Mouse (Mus musculus): Measurements from ENCODE around the gene Tas2r135. TPM values are rescaled to one million over a fixed set of nuclear protein-coding genes. Genes with fewer than 3 reads are reported as not detected.

The Tas2r135 gene
- polyA plus RNA-seq, 1 experiment from 2014 or later: not detected

- no peaks in the 10 kb centered on the region for H3K4me1 ChIP-seq (ENCODE audit: control insufficient read depth, insufficient read depth, low read length)
- no peak overlapping the region for H3K27ac ChIP-seq (ENCODE audit: low read depth, low read length)
- no peaks in the 10 kb centered on the region for H3K36me3 ChIP-seq (ENCODE audit: control insufficient read depth, insufficient read depth, low read length)
- no peak overlapping the region for H3K4me3 ChIP-seq (ENCODE audit: low read length)
- H3K9me3 ChIP-seq (ENCODE audit: control insufficient read depth, low read length): no peaks in the 10 kb centered on the region
- WGBS: 65% methylated on average over 3 of the region's 3 CpGs
- H3K4me2 ChIP-seq (replicated peaks; ENCODE audit: low read depth, low read length): no peak overlapping the region
- no peak overlapping the region for H3K9ac ChIP-seq (ENCODE audit: low read depth, low read length)
- no peaks in the 10 kb centered on the region for H3K27me3 ChIP-seq (ENCODE audit: control insufficient read depth, insufficient read depth, low read length)
- no peak for ATAC-seq (ENCODE audit: low FRiP score, low TSS enrichment)
Observed at GRCm38 (mm10) chr6:42398285-42398684, 6.9 kb upstream of the Tas2r135 start.

- Histone ChIP-seq H3K4me3 (ENCODE audit: low read length) (no peak overlapping the region), H3K27me3 (ENCODE audit: control insufficient read depth, insufficient read depth, low read length) (no peaks in the 10 kb centered on the region), H3K9ac (ENCODE audit: low read depth, low read length) (no peak overlapping the region), H3K4me2 (replicated peaks; ENCODE audit: low read depth, low read length) (no peak overlapping the region), H3K36me3 (ENCODE audit: control insufficient read depth, insufficient read depth, low read length) (no peaks in the 10 kb centered on the region), H3K27ac (ENCODE audit: low read depth, low read length) (no peak overlapping the region), H3K9me3 (ENCODE audit: control insufficient read depth, low read length) (no peaks in the 10 kb centered on the region), H3K4me1 (ENCODE audit: control insufficient read depth, insufficient read depth, low read length) (no peaks in the 10 kb centered on the region)
- no peak for ATAC-seq (ENCODE audit: low FRiP score, low TSS enrichment)
- 96% methylated on average over 1 of the region's 1 CpGs for WGBS
Observed at GRCm38 (mm10) chr6:42398998-42399397, 6.2 kb upstream of the Tas2r135 start.

- no peak for ATAC-seq (ENCODE audit: low FRiP score, low TSS enrichment)
- Histone ChIP-seq H3K27me3 (ENCODE audit: control insufficient read depth, insufficient read depth, low read length) (no peaks in the 10 kb centered on the region), H3K9ac (ENCODE audit: low read depth, low read length) (no peak within 1 kb of the TSS), H3K4me2 (replicated peaks; ENCODE audit: low read depth, low read length) (no peak within 1 kb of the TSS), H3K4me3 (ENCODE audit: low read length) (no peak within 1 kb of the TSS), H3K36me3 (ENCODE audit: control insufficient read depth, insufficient read depth, low read length) (no peaks in the 10 kb centered on the region), H3K9me3 (ENCODE audit: control insufficient read depth, low read length) (no peaks in the 10 kb centered on the region), H3K27ac (ENCODE audit: low read depth, low read length) (no peak within 1 kb of the TSS), H3K4me1 (ENCODE audit: control insufficient read depth, insufficient read depth, low read length) (no peaks in the 10 kb centered on the region)
- WGBS: 92% methylated on average over 1 of the region's 1 CpGs
Observed at GRCm38 (mm10) chr6:42399938-42400337, 5.3 kb upstream of the Tas2r135 start, which contains the start of gene Tas2r143. TSS of gene Tas2r143 (plus strand) at chr6:42400238.

DNA sequence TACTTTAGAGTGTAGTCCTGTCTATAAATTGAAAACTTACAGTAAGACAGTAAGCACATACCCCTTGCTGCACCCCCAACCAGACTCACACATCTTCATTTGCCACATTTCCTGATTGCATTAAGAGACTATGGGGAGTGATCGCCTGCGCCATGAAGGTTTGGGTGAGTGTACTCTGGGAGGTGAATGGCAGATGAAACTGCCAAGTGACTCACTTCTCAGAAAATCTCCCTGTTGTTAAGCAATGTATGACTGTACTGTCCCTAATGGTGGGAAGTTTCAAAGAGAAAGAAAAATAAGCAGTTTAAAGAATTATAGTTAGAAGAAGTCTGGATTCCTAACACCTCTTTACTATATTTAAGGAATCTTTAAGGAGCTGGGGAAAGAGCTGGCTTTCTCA, 14.2 kb downstream of the Tas2r135 start:
- no peak overlapping the region for H3K4me2 ChIP-seq (replicated peaks; ENCODE audit: low read depth, low read length)
- 92% methylated on average over 2 of the region's 2 CpGs for WGBS
- H3K4me3 ChIP-seq (ENCODE audit: low read length): no peak overlapping the region
- no peaks in the 10 kb centered on the region for H3K9me3 ChIP-seq (ENCODE audit: control insufficient read depth, low read length)
- H3K36me3 ChIP-seq (ENCODE audit: control insufficient read depth, insufficient read depth, low read length): no peaks in the 10 kb centered on the region
- H3K27ac ChIP-seq (ENCODE audit: low read depth, low read length): no peak overlapping the region
- no peaks in the 10 kb centered on the region for H3K4me1 ChIP-seq (ENCODE audit: control insufficient read depth, insufficient read depth, low read length)
- no peak overlapping the region for H3K9ac ChIP-seq (ENCODE audit: low read depth, low read length)
- no peak for ATAC-seq (ENCODE audit: low FRiP score, low TSS enrichment)
- no peaks in the 10 kb centered on the region for H3K27me3 ChIP-seq (ENCODE audit: control insufficient read depth, insufficient read depth, low read length)

DNA sequence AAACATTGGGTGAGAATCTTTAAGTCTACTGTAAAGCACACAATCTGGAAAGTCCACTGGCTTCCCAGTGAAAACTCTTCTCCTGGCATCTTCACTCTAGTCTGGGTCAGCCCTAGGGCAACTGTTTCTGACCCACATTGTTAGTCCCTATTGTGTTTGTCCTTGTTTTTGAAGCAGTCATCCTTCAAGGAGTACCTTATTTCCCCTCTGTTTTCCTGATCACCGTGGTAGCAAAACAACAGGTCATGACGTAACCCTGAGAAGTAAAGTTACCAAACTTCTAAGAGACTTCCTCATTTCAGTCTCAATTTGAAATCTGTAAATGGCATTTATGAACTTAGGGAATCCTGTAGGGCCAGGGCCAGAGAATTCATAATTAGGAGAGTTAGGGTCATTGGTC, 16.2 kb downstream of the Tas2r135 start:
- H3K9ac ChIP-seq (ENCODE audit: low read depth, low read length): no peak overlapping the region
- no peaks in the 10 kb centered on the region for H3K9me3 ChIP-seq (ENCODE audit: control insufficient read depth, low read length)
- no peak for ATAC-seq (ENCODE audit: low FRiP score, low TSS enrichment)
- no peak overlapping the region for H3K27ac ChIP-seq (ENCODE audit: low read depth, low read length)
- no peaks in the 10 kb centered on the region for H3K4me1 ChIP-seq (ENCODE audit: control insufficient read depth, insufficient read depth, low read length)
- H3K4me3 ChIP-seq (ENCODE audit: low read length): no peak overlapping the region
- H3K4me2 ChIP-seq (replicated peaks; ENCODE audit: low read depth, low read length): no peak overlapping the region
- H3K27me3 ChIP-seq (ENCODE audit: control insufficient read depth, insufficient read depth, low read length): no peaks in the 10 kb centered on the region
- H3K36me3 ChIP-seq (ENCODE audit: control insufficient read depth, insufficient read depth, low read length): no peaks in the 10 kb centered on the region
- WGBS: 81% methylated on average over 2 of the region's 2 CpGs

- ATAC-seq (ENCODE audit: low FRiP score, low TSS enrichment): no peak
- Histone ChIP-seq H3K27ac (ENCODE audit: low read depth, low read length) (no peak overlapping the region), H3K9ac (ENCODE audit: low read depth, low read length) (no peak overlapping the region), H3K4me1 (ENCODE audit: control insufficient read depth, insufficient read depth, low read length) (no peaks in the 10 kb centered on the region), H3K4me3 (ENCODE audit: low read length) (no peak overlapping the region), H3K9me3 (ENCODE audit: control insufficient read depth, low read length) (no peaks in the 10 kb centered on the region), H3K27me3 (ENCODE audit: control insufficient read depth, insufficient read depth, low read length) (no peaks in the 10 kb centered on the region), H3K4me2 (replicated peaks; ENCODE audit: low read depth, low read length) (no peak overlapping the region), H3K36me3 (ENCODE audit: control insufficient read depth, insufficient read depth, low read length) (no peaks in the 10 kb centered on the region)
- 91% methylated on average over 3 of the region's 3 CpGs for WGBS
Observed at GRCm38 (mm10) chr6:42424472-42424871, 19.2 kb downstream of the Tas2r135 start.

DNA sequence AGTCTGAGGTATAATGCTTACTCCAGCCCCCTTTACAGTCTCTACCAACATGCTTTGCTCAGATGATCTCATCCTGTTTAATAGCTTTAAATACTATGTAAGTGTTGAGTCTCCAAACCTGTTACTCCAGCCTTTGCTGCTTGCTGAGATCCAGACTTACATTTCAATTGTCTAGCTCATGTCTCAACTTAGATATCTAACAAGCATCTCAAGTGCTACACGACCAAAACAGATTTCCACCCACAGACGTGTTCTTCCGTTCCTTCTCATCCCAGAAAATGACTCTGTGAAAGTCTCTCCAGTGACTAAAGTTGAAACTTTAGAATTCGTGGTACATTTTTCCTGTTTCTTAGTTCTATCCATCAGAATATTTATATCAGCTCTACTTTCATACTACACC, 21.1 kb downstream of the Tas2r135 start:
- no peaks in the 10 kb centered on the region for H3K36me3 ChIP-seq (ENCODE audit: control insufficient read depth, insufficient read depth, low read length)
- H3K4me1 ChIP-seq (ENCODE audit: control insufficient read depth, insufficient read depth, low read length): no peaks in the 10 kb centered on the region
- no peak overlapping the region for H3K4me3 ChIP-seq (ENCODE audit: low read length)
- ATAC-seq (ENCODE audit: low FRiP score, low TSS enrichment): no peak
- H3K27me3 ChIP-seq (ENCODE audit: control insufficient read depth, insufficient read depth, low read length): no peaks in the 10 kb centered on the region
- H3K9ac ChIP-seq (ENCODE audit: low read depth, low read length): no peak overlapping the region
- H3K4me2 ChIP-seq (replicated peaks; ENCODE audit: low read depth, low read length): no peak overlapping the region
- no peaks in the 10 kb centered on the region for H3K9me3 ChIP-seq (ENCODE audit: control insufficient read depth, low read length)
- H3K27ac ChIP-seq (ENCODE audit: low read depth, low read length): no peak overlapping the region
- 87% methylated on average over 4 of the region's 4 CpGs for WGBS

DNA sequence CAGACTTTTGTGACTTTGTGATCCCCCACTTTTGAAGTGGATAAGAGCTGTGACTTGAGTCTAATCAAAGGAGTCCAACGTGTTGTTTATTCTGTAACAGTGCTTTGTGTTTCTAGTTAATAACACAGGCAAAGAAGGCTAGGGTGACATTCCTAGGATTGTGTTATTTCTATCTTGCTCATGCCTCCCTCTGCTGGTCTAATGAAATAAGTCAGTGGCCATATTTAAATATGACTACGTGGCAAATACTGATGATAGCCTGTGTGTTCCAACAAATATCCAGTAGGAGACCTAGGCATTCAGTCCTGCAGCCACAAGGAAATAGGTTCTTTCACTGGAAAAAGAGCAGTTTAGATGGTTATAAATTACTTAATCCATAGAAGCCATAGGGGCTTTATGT, 28.3 kb downstream of the Tas2r135 start:
- WGBS: 68% methylated on average over 2 of the region's 2 CpGs

DNA sequence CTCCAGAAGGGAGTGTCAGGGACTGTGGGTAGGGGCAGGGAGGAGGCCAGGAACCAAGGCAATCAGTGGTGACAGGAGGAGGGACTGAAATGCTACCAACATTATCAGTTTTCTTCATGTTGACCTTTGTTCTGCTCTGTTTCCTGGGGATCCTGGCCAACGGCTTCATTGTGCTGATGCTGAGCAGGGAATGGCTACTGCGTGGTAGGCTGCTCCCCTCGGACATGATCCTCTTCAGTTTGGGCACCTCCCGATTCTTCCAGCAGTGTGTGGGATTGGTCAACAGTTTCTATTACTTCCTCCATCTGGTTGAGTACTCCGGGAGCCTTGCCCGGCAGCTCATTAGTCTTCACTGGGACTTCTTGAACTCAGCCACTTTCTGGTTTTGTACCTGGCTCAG, 29.2 kb downstream of the Tas2r135 start, which contains the start of gene Tas2r126:
Tas2r126 (plus strand) TSS at position 90 of the 400 bp plus-strand sequence.
- H3K36me3 ChIP-seq (ENCODE audit: control insufficient read depth, insufficient read depth, low read length): no peaks in the 10 kb centered on the region
- H3K27ac ChIP-seq (ENCODE audit: low read depth, low read length): no peak within 1 kb of the TSS
- no peak within 1 kb of the TSS for H3K9ac ChIP-seq (ENCODE audit: low read depth, low read length)
- no peaks in the 10 kb centered on the region for H3K4me1 ChIP-seq (ENCODE audit: control insufficient read depth, insufficient read depth, low read length)
- WGBS: 59% methylated on average over 6 of the region's 6 CpGs
- no peaks in the 10 kb centered on the region for H3K27me3 ChIP-seq (ENCODE audit: control insufficient read depth, insufficient read depth, low read length)
- no peak within 1 kb of the TSS for H3K4me2 ChIP-seq (replicated peaks; ENCODE audit: low read depth, low read length)
- no peak within 1 kb of the TSS for H3K4me3 ChIP-seq (ENCODE audit: low read length)
- no peaks in the 10 kb centered on the region for H3K9me3 ChIP-seq (ENCODE audit: control insufficient read depth, low read length)
- no peak for ATAC-seq (ENCODE audit: low FRiP score, low TSS enrichment)

More for the DNA sequence above, 28.3 kb downstream of the Tas2r135 start:
- no peak overlapping the region for H3K27ac ChIP-seq (ENCODE audit: low read depth, low read length)
- H3K4me1 ChIP-seq (ENCODE audit: control insufficient read depth, insufficient read depth, low read length): no peaks in the 10 kb centered on the region
- ATAC-seq (ENCODE audit: low FRiP score, low TSS enrichment): no peak
- no peak overlapping the region for H3K9ac ChIP-seq (ENCODE audit: low read depth, low read length)
- H3K9me3 ChIP-seq (ENCODE audit: control insufficient read depth, low read length): no peaks in the 10 kb centered on the region
- H3K27me3 ChIP-seq (ENCODE audit: control insufficient read depth, insufficient read depth, low read length): no peaks in the 10 kb centered on the region
- H3K4me3 ChIP-seq (ENCODE audit: low read length): no peak overlapping the region
- H3K36me3 ChIP-seq (ENCODE audit: control insufficient read depth, insufficient read depth, low read length): no peaks in the 10 kb centered on the region
- no peak overlapping the region for H3K4me2 ChIP-seq (replicated peaks; ENCODE audit: low read depth, low read length)
